ENCODE assay signal across 16 mouse cellular contexts in the genomic region with DNA sequence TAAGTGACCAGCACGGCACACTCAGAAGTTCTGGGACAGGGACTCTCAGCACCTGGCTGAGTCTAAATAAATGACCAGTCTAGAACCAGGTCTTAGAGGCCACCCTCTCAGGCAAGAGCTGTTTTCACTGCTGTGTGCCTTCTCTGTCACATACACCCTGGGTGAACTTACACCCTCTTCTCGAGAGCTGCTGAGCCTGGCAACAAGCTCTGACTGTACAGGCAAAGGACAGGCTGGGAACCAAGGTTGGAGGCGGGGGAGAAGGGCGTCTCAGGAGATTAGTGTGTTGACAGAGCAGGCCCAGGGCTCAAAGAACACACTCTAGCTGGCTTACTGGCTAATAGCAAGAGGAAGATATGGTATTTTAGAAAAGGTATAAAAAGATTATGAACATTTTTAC. TPM values are rescaled to one million over a fixed set of nuclear protein-coding genes. Genes with fewer than 3 reads are reported as not detected.
DNase-seq lines count a peak whose midpoint lies in the region; ATAC-seq and TF ChIP-seq lines count a peak whose summit lies in the region.
"Had no signal": no experiment of that assay in that cellular context is flagged by ENCODE, and none has a peak within 500 bp of the region (broad histone marks: within the 10 kb centered on the region; RNA-seq: fewer than 3 reads in every experiment).

No protein-coding gene starts in this region.

- no peak overlapping the region for H3K27ac ChIP-seq in kidney, embryonic 16.5 days (ENCODE audit: low read length)
- H3K27ac ChIP-seq in heart, adult 2 months = no peak overlapping the region
- peak overlapping the region; percentile 74 for H3K27ac ChIP-seq in heart, embryonic 16.5 days (ENCODE audit: low read length)
- H3K27ac ChIP-seq in small intestine, adult 2 months (ENCODE audit: insufficient read depth, low read depth, low read length) = peak overlapping the region; percentile 100
- H3K27ac ChIP-seq in left cerebral cortex, adult 2 months = no peak overlapping the region
- H3K27ac ChIP-seq: embryonic facial prominence, embryonic 13.5 days; limb, embryonic 15.5 days; neural tube, embryonic 15.5 days had no signal

- H3K27me3 ChIP-seq in kidney, embryonic 16.5 days (ENCODE audit: insufficient read depth, low read length) = no peaks in the 10 kb centered on the region
- H3K27me3 ChIP-seq in heart, adult 2 months (ENCODE audit: control insufficient read depth, insufficient read depth, low read length) = no peaks in the 10 kb centered on the region
- H3K27me3 ChIP-seq in heart, embryonic 16.5 days (ENCODE audit: control insufficient read depth, insufficient read depth, low read length) = no peaks in the 10 kb centered on the region
- H3K27me3 ChIP-seq in small intestine, adult 2 months (ENCODE audit: control insufficient read depth, insufficient read depth, low read length) = no peaks in the 10 kb centered on the region
- H3K27me3 ChIP-seq: embryonic facial prominence, embryonic 13.5 days; limb, embryonic 15.5 days; neural tube, embryonic 15.5 days had no signal

- peaks cover 39% of the 10 kb centered on the region for H3K36me3 ChIP-seq in kidney, embryonic 16.5 days (ENCODE audit: insufficient read depth, low read length)
- no peaks in the 10 kb centered on the region; the same call in 1 of the 2 replicates for H3K36me3 ChIP-seq in heart, adult 2 months (ENCODE audit: control insufficient read depth, insufficient read depth, low read length)
- H3K36me3 ChIP-seq in heart, embryonic 16.5 days (ENCODE audit: control insufficient read depth, insufficient read depth) = peaks cover 23% of the 10 kb centered on the region
- peaks cover 24% of the 10 kb centered on the region for H3K36me3 ChIP-seq in small intestine, adult 2 months (ENCODE audit: control insufficient read depth, insufficient read depth, low read length)

- H3K4me1 ChIP-seq in kidney, embryonic 16.5 days (ENCODE audit: insufficient read depth, low read length) = no peaks in the 10 kb centered on the region
- H3K4me1 ChIP-seq in heart, adult 2 months (ENCODE audit: control insufficient read depth, insufficient read depth, low read length) = no peaks in the 10 kb centered on the region
- H3K4me1 ChIP-seq in heart, embryonic 16.5 days (ENCODE audit: control insufficient read depth, insufficient read depth, low read length) = peaks cover 17% of the 10 kb centered on the region
- H3K4me1 ChIP-seq in small intestine, adult 2 months (ENCODE audit: control insufficient read depth, insufficient read depth, insufficient read length, low read length) = peaks cover 22% of the 10 kb centered on the region
- H3K4me1 ChIP-seq: embryonic facial prominence, embryonic 13.5 days; limb, embryonic 15.5 days; neural tube, embryonic 15.5 days had no signal

- TF ChIP-seq EP300 in heart, adult 2 months (IDR thresholded peaks at IDR 0.05; ENCODE audit: insufficient read depth, low read depth, low read length) = no peak

- WGBS in kidney, embryonic 16.5 days = 85% methylated on average over 4 of the region's 4 CpGs
- 56% methylated on average over 4 of the region's 4 CpGs for WGBS in heart, adult 2 months
- WGBS in heart, embryonic 16.5 days = 21% methylated on average over 4 of the region's 4 CpGs
- 34% methylated on average over 4 of the region's 4 CpGs for WGBS in small intestine, adult 2 months

- H3K9ac ChIP-seq in kidney, embryonic 16.5 days (replicated peaks; ENCODE audit: low read length) = no peak overlapping the region
- H3K9ac ChIP-seq in heart, adult 2 months (ENCODE audit: low read depth, low read length) = no peak overlapping the region
- H3K9ac ChIP-seq in heart, embryonic 16.5 days (ENCODE audit: low read length) = 0 out of 2 replicates have a peak overlapping the region, but pooled peaks have one; percentile 25
- H3K9ac ChIP-seq: embryonic facial prominence, embryonic 13.5 days; limb, embryonic 15.5 days; neural tube, embryonic 15.5 days had no signal

- DNase-seq in kidney, postnatal 25 days = peak; percentile 21 to 60
- peak; percentile 46 to 69 for DNase-seq in heart, adult 2 months
- no peak for DNase-seq in left cerebral cortex, adult 2 months (ENCODE audit: extremely low spot score in 1 of 2, low spot score in 2 of 2)
- DNase-seq in layer of hippocampus, adult 11-12 months (ENCODE audit: low spot score) = no peak
- DNase-seq in thymus, postnatal 14 days = no peak
- DNase-seq: cerebellum, adult 18-20 months; midbrain, embryonic 14.5 days; right cerebral cortex, postnatal 4 days; thymus, postnatal 25 days had no signal

- no peak for ATAC-seq in kidney, embryonic 16.5 days (ENCODE audit: low FRiP score, low TSS enrichment)
- peak; percentile 87 for ATAC-seq in heart, embryonic 16.5 days (replicated peaks; ENCODE audit: extremely low read depth, insufficient read depth, low FRiP score)
- ATAC-seq: hindbrain, embryonic 16.5 days had no signal

- intact Hi-C loops in heart, adult 2 months (cut with DNase I) = no loop called here
- intact Hi-C loops in left cerebral cortex, adult 2 months (cut with DNase I) = no loop called here

- H3K79me2 ChIP-seq in heart, adult 2 months (replicated peaks; ENCODE audit: control insufficient read depth, insufficient read depth, low read length) = 0 out of 2 replicates have a peak, but pooled peaks cover 2% of the 10 kb centered on the region

- no peak overlapping the region for H3K4me3 ChIP-seq in kidney, embryonic 16.5 days (ENCODE audit: low read length)
- H3K4me3 ChIP-seq in heart, adult 2 months = no peak overlapping the region
- H3K4me3 ChIP-seq in heart, embryonic 16.5 days (ENCODE audit: low read length) = no peak overlapping the region; the same call in 1 of the 2 replicates
- H3K4me3 ChIP-seq in small intestine, adult 2 months (ENCODE audit: low read depth, low read length) = no peak overlapping the region
- H3K4me3 ChIP-seq in left cerebral cortex, adult 2 months = no peak overlapping the region
- H3K4me3 ChIP-seq: embryonic facial prominence, embryonic 13.5 days; limb, embryonic 15.5 days; neural tube, embryonic 15.5 days had no signal

- H3K9me3 ChIP-seq in kidney, embryonic 16.5 days (ENCODE audit: low read length) = no peaks in the 10 kb centered on the region
- H3K9me3 ChIP-seq in heart, embryonic 16.5 days (replicated peaks; ENCODE audit: control insufficient read depth, low read length) = 0 out of 2 replicates have a peak, but pooled peaks cover 2% of the 10 kb centered on the region
- H3K9me3 ChIP-seq: embryonic facial prominence, embryonic 13.5 days; limb, embryonic 15.5 days; neural tube, embryonic 15.5 days had no signal

- TF ChIP-seq POLR2A in heart, adult 2 months (IDR thresholded peaks at IDR 0.05; ENCODE audit: insufficient read depth, low read depth, low read length) = no peak
- peak; percentile 69; the same call in 1 of the 2 replicates for TF ChIP-seq POLR2A in small intestine, adult 2 months (IDR thresholded peaks at IDR 0.05; ENCODE audit: low read depth, low read length)

- no peak overlapping the region for H3K4me2 ChIP-seq in kidney, embryonic 16.5 days (replicated peaks; ENCODE audit: low read depth, low read length)
- peak overlapping the region; percentile 36 for H3K4me2 ChIP-seq in heart, embryonic 16.5 days (ENCODE audit: low read depth, low read length)
- H3K4me2 ChIP-seq: embryonic facial prominence, embryonic 13.5 days; limb, embryonic 15.5 days; neural tube, embryonic 15.5 days had no signal

- TF ChIP-seq CTCF in heart, adult 2 months (IDR thresholded peaks at IDR 0.05) = no peak
- TF ChIP-seq CTCF in small intestine, adult 2 months (IDR thresholded peaks at IDR 0.05; ENCODE audit: extremely low read depth, insufficient read length, insufficient replicate concordance, low read depth, low read length) = no peak
- TF ChIP-seq CTCF in left cerebral cortex, adult 2 months (IDR thresholded peaks at IDR 0.05) = no peak

RNA-seq across cellular contexts. Expression of a gene that starts 20.3 kb away (rescaled TPM):
- polyA plus RNA-seq in kidney, embryonic 16.5 days (2015; fragmentation: Nextera tagmentation; extraction: Ambion mirVana) = 34.2 and 35.2 TPM in 2 replicates
- 10 to 100 TPM; 71.5 to 80.0 TPM for total RNA-seq in heart, adult 2 months (2021)
- 35.2 and 59.7 TPM in 2 replicates for polyA plus RNA-seq in heart, adult 2 months (2012; rRNA removed)
- polyA plus RNA-seq in heart, embryonic 16.5 days (2015; fragmentation: Nextera tagmentation; extraction: Ambion mirVana) = 40.5 and 42.6 TPM in 2 replicates
- polyA plus RNA-seq in small intestine, adult 2 months (2012; rRNA removed) = 7.9 and 9.0 TPM in 2 replicates
- total RNA-seq in left cerebral cortex, adult 2 months (2021) = 10 to 100 TPM; 31.1 to 32.1 TPM

RNA-seq across cellular contexts. Expression of a gene that starts 23.0 kb away (rescaled TPM):
- 56.4 and 65.5 TPM in 2 replicates for polyA plus RNA-seq in kidney, embryonic 16.5 days (2015; fragmentation: Nextera tagmentation; extraction: Ambion mirVana)
- total RNA-seq in heart, adult 2 months (2021) = 10 to 100 TPM; 27.8 to 29.6 TPM
- 26.3 and 36.6 TPM in 2 replicates for polyA plus RNA-seq in heart, adult 2 months (2012; rRNA removed)
- 26.9 and 33.6 TPM in 2 replicates for polyA plus RNA-seq in heart, embryonic 16.5 days (2015; fragmentation: Nextera tagmentation; extraction: Ambion mirVana)
- polyA plus RNA-seq in small intestine, adult 2 months (2012; rRNA removed) = 323 and 340 TPM in 2 replicates
- 10 to 100 TPM; 69.6 to 71.2 TPM for total RNA-seq in left cerebral cortex, adult 2 months (2021)

RNA-seq across cellular contexts. Expression of a gene that starts 53.9 kb away (rescaled TPM):
- 137 TPM in 2 replicates for polyA plus RNA-seq in kidney, embryonic 16.5 days (2015; fragmentation: Nextera tagmentation; extraction: Ambion mirVana)
- 10 to 100 TPM; 63.9 to 85.2 TPM for total RNA-seq in heart, adult 2 months (2021)
- 11.0 and 23.4 TPM in 2 replicates for polyA plus RNA-seq in heart, adult 2 months (2012; rRNA removed)
- polyA plus RNA-seq in heart, embryonic 16.5 days (2015; fragmentation: Nextera tagmentation; extraction: Ambion mirVana) = 95.8 and 104 TPM in 2 replicates
- polyA plus RNA-seq in small intestine, adult 2 months (2012; rRNA removed) = 1.5 and 3.0 TPM in 2 replicates
- total RNA-seq in left cerebral cortex, adult 2 months (2021) = 10 to 100 TPM; 71.6 to 79.3 TPM

Comparison
In these comparisons a context has a peak if more than half of its experiments do, and no peak if none do; other contexts are left out.
1. H3K27ac ChIP-seq: peak in heart, embryonic 16.5 days (single experiment) and small intestine, adult 2 months (single experiment); none in kidney, embryonic 16.5 days (single experiment), heart, adult 2 months (single experiment) and left cerebral cortex, adult 2 months (single experiment).
2. DNase-seq: peak in kidney, postnatal 25 days (2 of 2) and heart, adult 2 months (2 of 2); none in left cerebral cortex, adult 2 months (0 of 2), layer of hippocampus, adult 11-12 months (single experiment) and thymus, postnatal 14 days (single experiment).